Mouse (Mus musculus) liver, embryonic 12.5 days (tissue): ENCODE measurements at regions not wholly inside any gene's neighbourhood (a gene's known extent, or its start where the extent isn't known, plus 50 kb on each side); places are given as distances from the start of the nearest gene placed in this dataset.

Experiments
- ATAC-seq: fragments of 200-750 bp; cut with Nextera tagmentation; 2 replicates; pipeline ENCODE4 v1.8.0; 2017; ENCODE audit warnings: moderate number of reproducible peaks, mild to moderate bottlenecking, moderate library complexity
- H3K27ac ChIP-seq: fragments of 300-500 bp; sonication (generic); 2 replicates; pipeline ENCODE4 v1.5.1; 2016; ENCODE audit warnings: mild to moderate bottlenecking
- H3K27me3 ChIP-seq: fragments of 300-500 bp; sonication (generic); replicated peaks from 2 replicates; pipeline ENCODE4 v1.6.1; 2016; ENCODE audit warnings: mild to moderate bottlenecking, moderate library complexity
- H3K36me3 ChIP-seq: fragments of 300-500 bp; sonication (generic); 2 replicates; pipeline ENCODE4 v1.6.1; 2016; ENCODE audit warnings: mild to moderate bottlenecking, moderate library complexity
- H3K4me1 ChIP-seq: fragments of 300-500 bp; sonication (generic); 2 replicates; pipeline ENCODE4 v1.6.1; 2016
- H3K4me2 ChIP-seq: fragments of 300-500 bp; sonication (generic); 2 replicates; pipeline ENCODE4 v1.6.1; 2016; ENCODE audit warnings: mild to moderate bottlenecking, moderate library complexity
- H3K4me3 ChIP-seq: fragments of 300-500 bp; sonication (generic); 2 replicates; pipeline ENCODE4 v1.5.1; 2016; ENCODE audit warnings: mild to moderate bottlenecking, moderate library complexity
- H3K9ac ChIP-seq: fragments of 300-500 bp; sonication (generic); 2 replicates; pipeline ENCODE4 v1.6.1; 2016; ENCODE audit warnings: mild to moderate bottlenecking, moderate library complexity
- H3K9me3 ChIP-seq: fragments of 300-500 bp; sonication (generic); replicated peaks from 2 replicates; pipeline ENCODE4 v1.6.1; 2016; ENCODE audit warnings: mild to moderate bottlenecking, moderate library complexity
- WGBS: fragments of 180-500 bp; shearing (Covaris S2); methylation state at CpG from one replicate; pipeline ENCODE4 v1.1.7; 2016; ENCODE audit not compliant: insufficient replicate concordance; 5-methylcytosine and 5-hydroxymethylcytosine counted together

- Histone ChIP-seq H3K4me2 (no peak overlapping the region), H3K27ac (no peak overlapping the region), H3K4me3 (no peak overlapping the region), H3K27me3 (no peaks in the 10 kb centered on the region), H3K9me3 (no peaks in the 10 kb centered on the region), H3K4me1 (0 out of 2 replicates have a peak, but pooled peaks cover 6% of the 10 kb centered on the region), H3K36me3 (no peaks in the 10 kb centered on the region), H3K9ac (no peak overlapping the region)
- WGBS: 73% methylated on average over 19 of the region's 19 CpGs
- no peak for ATAC-seq
Observed at GRCm38 (mm10) chr17:9894828-9895685, 225.5 kb upstream of the Pabpc6 start.

- H3K27ac ChIP-seq: no peak overlapping the region
- ATAC-seq: no peak
- H3K27me3 ChIP-seq: no peaks in the 10 kb centered on the region
- WGBS: 39% methylated on average over 6 of the region's 6 CpGs
- H3K4me2 ChIP-seq: no peak overlapping the region
- no peaks in the 10 kb centered on the region for H3K36me3 ChIP-seq
- H3K9me3 ChIP-seq: no peaks in the 10 kb centered on the region
- H3K9ac ChIP-seq: no peak overlapping the region
- H3K4me1 ChIP-seq: 0 out of 2 replicates have a peak, but pooled peaks cover 7% of the 10 kb centered on the region
- H3K4me3 ChIP-seq: no peak overlapping the region
Observed at GRCm38 (mm10) chr17:9893966-9894365, 224.4 kb upstream of the Pabpc6 start.

GRCm38 (mm10) chr17:9892776-9893175 lies 223.3 kb upstream of the Pabpc6 start:
- no peak for ATAC-seq
- WGBS: 72% methylated on average over 5 of the region's 5 CpGs
- Histone ChIP-seq H3K4me1 (0 out of 2 replicates have a peak, but pooled peaks cover 11% of the 10 kb centered on the region), H3K36me3 (no peaks in the 10 kb centered on the region), H3K27me3 (no peaks in the 10 kb centered on the region), H3K9ac (no peak overlapping the region), H3K27ac (no peak overlapping the region), H3K9me3 (no peaks in the 10 kb centered on the region), H3K4me3 (no peak overlapping the region), H3K4me2 (no peak overlapping the region)

- H3K27me3 ChIP-seq: no peaks in the 10 kb centered on the region
Observed at GRCm38 (mm10) chr17:9892141-9892540, 222.6 kb upstream of the Pabpc6 start.

GRCm38 (mm10) chr17:9888494-9888893 lies 219.0 kb upstream of the Pabpc6 start:
- H3K4me2 ChIP-seq: no peak overlapping the region
- no peak overlapping the region for H3K9ac ChIP-seq
- ATAC-seq: no peak
- H3K9me3 ChIP-seq: no peaks in the 10 kb centered on the region
- no peak overlapping the region for H3K4me3 ChIP-seq
- no peak overlapping the region for H3K27ac ChIP-seq
- no peaks in the 10 kb centered on the region for H3K27me3 ChIP-seq
- no peaks in the 10 kb centered on the region for H3K36me3 ChIP-seq
- 69% methylated on average over 4 of the region's 4 CpGs for WGBS
- 0 out of 2 replicates have a peak, but pooled peaks cover 5% of the 10 kb centered on the region for H3K4me1 ChIP-seq

More at GRCm38 (mm10) chr17:9892141-9892540, 222.6 kb upstream of the Pabpc6 start:
- 75% methylated on average over 9 of the region's 9 CpGs for WGBS
- Histone ChIP-seq H3K9ac (no peak overlapping the region), H3K27ac (no peak overlapping the region), H3K9me3 (no peaks in the 10 kb centered on the region), H3K4me2 (no peak overlapping the region), H3K4me1 (0 out of 2 replicates have a peak, but pooled peaks cover 11% of the 10 kb centered on the region), H3K36me3 (no peaks in the 10 kb centered on the region), H3K4me3 (no peak overlapping the region)
- ATAC-seq: no peak

GRCm38 (mm10) chr17:9885110-9885509 lies 215.6 kb upstream of the Pabpc6 start:
- no peak overlapping the region for H3K4me2 ChIP-seq
- 63% methylated on average over 7 of the region's 7 CpGs for WGBS
- H3K4me3 ChIP-seq: no peak overlapping the region
- no peak overlapping the region for H3K27ac ChIP-seq
- ATAC-seq: no peak
- no peaks in the 10 kb centered on the region for H3K9me3 ChIP-seq
- no peaks in the 10 kb centered on the region for H3K36me3 ChIP-seq
- H3K9ac ChIP-seq: no peak overlapping the region
- no peaks in the 10 kb centered on the region for H3K27me3 ChIP-seq
- H3K4me1 ChIP-seq: 0 out of 2 replicates have a peak, but pooled peaks cover 5% of the 10 kb centered on the region

GRCm38 (mm10) chr17:9882639-9883226 lies 213.2 kb upstream of the Pabpc6 start:
- Histone ChIP-seq H3K4me1 (no peaks in the 10 kb centered on the region), H3K9me3 (no peaks in the 10 kb centered on the region), H3K4me3 (no peak overlapping the region), H3K4me2 (no peak overlapping the region), H3K36me3 (no peaks in the 10 kb centered on the region), H3K27me3 (no peaks in the 10 kb centered on the region), H3K9ac (no peak overlapping the region), H3K27ac (no peak overlapping the region)
- WGBS: 77% methylated on average over 9 of the region's 9 CpGs
- no peak for ATAC-seq

GRCm38 (mm10) chr17:9879556-9880206 lies 210.2 kb upstream of the Pabpc6 start:
- H3K4me1 ChIP-seq: no peaks in the 10 kb centered on the region
- no peak overlapping the region for H3K27ac ChIP-seq
- no peak overlapping the region for H3K4me2 ChIP-seq
- no peak overlapping the region for H3K4me3 ChIP-seq
- no peak overlapping the region for H3K9ac ChIP-seq
- H3K9me3 ChIP-seq: no peaks in the 10 kb centered on the region
- H3K36me3 ChIP-seq: no peaks in the 10 kb centered on the region
- no peaks in the 10 kb centered on the region for H3K27me3 ChIP-seq
- no peak for ATAC-seq
- WGBS: 75% methylated on average over 12 of the region's 12 CpGs

- Histone ChIP-seq H3K9ac (no peak overlapping the region), H3K4me3 (no peak overlapping the region), H3K4me1 (no peaks in the 10 kb centered on the region), H3K27me3 (no peaks in the 10 kb centered on the region), H3K36me3 (no peaks in the 10 kb centered on the region), H3K27ac (no peak overlapping the region), H3K9me3 (no peaks in the 10 kb centered on the region), H3K4me2 (no peak overlapping the region)
- no peak for ATAC-seq
- 71% methylated on average over 10 of the region's 10 CpGs for WGBS
Observed at GRCm38 (mm10) chr17:9873695-9874094, 204.2 kb upstream of the Pabpc6 start.

GRCm38 (mm10) chr17:9870237-9870636 lies 200.7 kb upstream of the Pabpc6 start:
- ATAC-seq: no peak
- WGBS: 43% methylated on average over 3 of the region's 3 CpGs
- no peak overlapping the region for H3K9ac ChIP-seq

GRCm38 (mm10) chr17:9868747-9869281 lies 199.3 kb upstream of the Pabpc6 start:
- ATAC-seq: no peak
- WGBS: 75% methylated on average over 11 of the region's 11 CpGs
- H3K4me3 ChIP-seq: no peak overlapping the region
- no peaks in the 10 kb centered on the region for H3K27me3 ChIP-seq
- no peak overlapping the region for H3K4me2 ChIP-seq
- no peaks in the 10 kb centered on the region for H3K9me3 ChIP-seq
- no peaks in the 10 kb centered on the region for H3K36me3 ChIP-seq
- H3K27ac ChIP-seq: no peak overlapping the region
- no peak overlapping the region for H3K9ac ChIP-seq
- H3K4me1 ChIP-seq: no peaks in the 10 kb centered on the region

More at GRCm38 (mm10) chr17:9870237-9870636, 200.7 kb upstream of the Pabpc6 start:
- no peak overlapping the region for H3K4me2 ChIP-seq
- H3K27me3 ChIP-seq: no peaks in the 10 kb centered on the region
- H3K27ac ChIP-seq: no peak overlapping the region
- no peaks in the 10 kb centered on the region for H3K36me3 ChIP-seq
- no peak overlapping the region for H3K4me3 ChIP-seq
- H3K4me1 ChIP-seq: no peaks in the 10 kb centered on the region
- no peaks in the 10 kb centered on the region for H3K9me3 ChIP-seq

GRCm38 (mm10) chr17:9864254-9864653 lies 194.7 kb upstream of the Pabpc6 start:
- no peaks in the 10 kb centered on the region for H3K4me1 ChIP-seq
- no peaks in the 10 kb centered on the region for H3K27me3 ChIP-seq
- no peak for ATAC-seq
- no peak overlapping the region for H3K9ac ChIP-seq
- H3K27ac ChIP-seq: no peak overlapping the region
- 66% methylated on average over 10 of the region's 10 CpGs for whole genome bisulfite sequencing
- H3K4me3 ChIP-seq: no peak overlapping the region
- H3K9me3 ChIP-seq: no peaks in the 10 kb centered on the region
- H3K36me3 ChIP-seq: no peaks in the 10 kb centered on the region
- no peak overlapping the region for H3K4me2 ChIP-seq
